Mouse (Mus musculus): ENCODE data around the gene Otoa.
A peak's percentile ranks its signal among the peaks of the same experiment; 100 is the strongest.

The Otoa gene

GRCm38 (mm10) chr7:121081350-121081749, at the start of gene Otoa:
Otoa (plus strand) TSS chr7:121081650.
- DNase-seq (ENCODE audit: low spot score in 2 of 2) = no peak

- DNase-seq (ENCODE audit: low spot score in 2 of 2) = peak; percentile 89 to 91
These were observed 47.4 kb upstream of the Otoa start, which contains the start of gene Mettl9 for GRCm38 (mm10) chr7:121033856-121034652. Mettl9 (plus strand) TSS chr7:121034445.

- peak in 1 of 2 experiments; percentile 45 for DNase-seq (ENCODE audit: low spot score in 2 of 2)
These were observed 46.7 kb upstream of the Otoa start for GRCm38 (mm10) chr7:121034701-121035141.

- peak; percentile 3 to 18 for DNase-seq (ENCODE audit: low spot score in 2 of 2)
These were observed 46.2 kb upstream of the Otoa start for GRCm38 (mm10) chr7:121035161-121035721.

- no peak for DNase-seq (ENCODE audit: low spot score in 2 of 2)
These were observed 40.9 kb upstream of the Otoa start for GRCm38 (mm10) chr7:121040595-121040994.

GRCm38 (mm10) chr7:121041989-121042388, 39.5 kb upstream of the Otoa start:
- no peak for DNase-seq (ENCODE audit: low spot score in 2 of 2)

- DNase-seq (ENCODE audit: low spot score in 2 of 2) = no peak
These were observed 38.4 kb upstream of the Otoa start for GRCm38 (mm10) chr7:121043004-121043403.

- DNase-seq (ENCODE audit: low spot score in 2 of 2) = peak in 1 of 2 experiments; percentile 10
These were observed 37.9 kb upstream of the Otoa start for GRCm38 (mm10) chr7:121043510-121043909.

- no peak for DNase-seq (ENCODE audit: low spot score in 2 of 2)
These were observed 37.2 kb upstream of the Otoa start for GRCm38 (mm10) chr7:121044251-121044650.

GRCm38 (mm10) chr7:121045671-121046453, 35.6 kb upstream of the Otoa start:
- no peak for DNase-seq (ENCODE audit: low spot score in 2 of 2)

GRCm38 (mm10) chr7:121047624-121048023, 33.8 kb upstream of the Otoa start:
- no peak for DNase-seq (ENCODE audit: low spot score in 2 of 2)

GRCm38 (mm10) chr7:121053071-121053470, 28.4 kb upstream of the Otoa start:
- DNase-seq (ENCODE audit: low spot score in 2 of 2) = no peak

- peak; percentile 6 to 13 for DNase-seq (ENCODE audit: low spot score in 2 of 2)
These were observed 21.8 kb upstream of the Otoa start for GRCm38 (mm10) chr7:121059477-121060218.

- DNase-seq (ENCODE audit: low spot score in 2 of 2) = peak in 1 of 2 experiments; percentile 19
These were observed 17.1 kb upstream of the Otoa start for GRCm38 (mm10) chr7:121064309-121064708.

GRCm38 (mm10) chr7:121071276-121071675, 10.2 kb upstream of the Otoa start:
- DNase-seq (ENCODE audit: low spot score in 2 of 2) = no peak

GRCm38 (mm10) chr7:121072506-121072905, 8.9 kb upstream of the Otoa start:
- DNase-seq (ENCODE audit: low spot score in 2 of 2) = peak in 1 of 2 experiments; percentile 28

- DNase-seq (ENCODE audit: low spot score in 2 of 2) = peak in 1 of 2 experiments; percentile 18
These were observed 7.2 kb upstream of the Otoa start, which contains the start of gene Igsf6 for GRCm38 (mm10) chr7:121074281-121074680. Igsf6 (minus strand) TSS chr7:121074572.

- DNase-seq (ENCODE audit: low spot score in 2 of 2) = no peak
These were observed 6.5 kb upstream of the Otoa start for GRCm38 (mm10) chr7:121074801-121075400.

GRCm38 (mm10) chr7:121075416-121075815, 6.0 kb upstream of the Otoa start:
- DNase-seq (ENCODE audit: low spot score in 2 of 2) = no peak

- no peak for DNase-seq (ENCODE audit: low spot score in 2 of 2)
These were observed 4.1 kb upstream of the Otoa start for GRCm38 (mm10) chr7:121077311-121077710.

- peak; percentile 37 to 41 for DNase-seq (ENCODE audit: low spot score in 2 of 2)
These were observed 3.6 kb upstream of the Otoa start for GRCm38 (mm10) chr7:121077829-121078228.
